Mouse (Mus musculus) layer of hippocampus, adult 18-20 months (tissue): Measurements from ENCODE around the gene Brd3. TPM values are rescaled to one million over a fixed set of nuclear protein-coding genes. Genes with fewer than 3 reads are reported as not detected.
A peak's percentile ranks its signal among the peaks of the same experiment; 100 is the strongest.

Source experiments
- DNase-seq, 2 experiments: peaks; one replicate each; pipeline ENCODE4 v3.0.0; 2022; ENCODE audit warnings: low spot score in 2 of 2
- total RNA-seq, 2 experiments: library from RNA; stranded (reverse); gene quantifications; 2 replicates each; pipeline ENCODE4 v1.2.3; 2021

The Brd3 gene
- total RNA-seq, 2 experiments from 2014 or later: 49.0 to 53.0 TPM

- DNase-seq: peak; percentile 69 to 75
These were observed 80.5 kb downstream of the Brd3 start, which contains the start of gene Vav2 for GRCm38 (mm10) chr2:27426855-27427457. Vav2 (minus strand) TSS chr2:27427033.

GRCm38 (mm10) chr2:27426406-27426854 lies 81.0 kb downstream of the Brd3 start:
- no peak for DNase-seq

- no peak for DNase-seq
These were observed 81.6 kb downstream of the Brd3 start for GRCm38 (mm10) chr2:27425751-27426405.

GRCm38 (mm10) chr2:27425161-27425611 lies 82.3 kb downstream of the Brd3 start:
- no peak for DNase-seq

GRCm38 (mm10) chr2:27423596-27423995 lies 83.9 kb downstream of the Brd3 start:
- DNase-seq: no peak

GRCm38 (mm10) chr2:27421293-27422068 lies 86.0 kb downstream of the Brd3 start:
- peak; percentile 36 to 83 for DNase-seq

- no peak for DNase-seq
These were observed 88.8 kb downstream of the Brd3 start for GRCm38 (mm10) chr2:27418577-27419070.

- DNase-seq: no peak
These were observed 89.8 kb downstream of the Brd3 start for GRCm38 (mm10) chr2:27417648-27418153.

GRCm38 (mm10) chr2:27416425-27416824 lies 91.0 kb downstream of the Brd3 start:
- DNase-seq: no peak

- DNase-seq: no peak
These were observed 92.2 kb downstream of the Brd3 start for GRCm38 (mm10) chr2:27415060-27415783.

- no peak for DNase-seq
These were observed 93.4 kb downstream of the Brd3 start for GRCm38 (mm10) chr2:27413936-27414657.

GRCm38 (mm10) chr2:27413582-27413935 lies 93.9 kb downstream of the Brd3 start:
- DNase-seq: no peak

GRCm38 (mm10) chr2:27412245-27412800 lies 95.1 kb downstream of the Brd3 start:
- no peak for DNase-seq

- DNase-seq: no peak
These were observed 95.7 kb downstream of the Brd3 start for GRCm38 (mm10) chr2:27411688-27412174.

- no peak for DNase-seq
These were observed 96.8 kb downstream of the Brd3 start for GRCm38 (mm10) chr2:27410518-27411140.

- no peak for DNase-seq
These were observed 99.3 kb downstream of the Brd3 start for GRCm38 (mm10) chr2:27408194-27408593.

- no peak for DNase-seq
These were observed 100.5 kb downstream of the Brd3 start for GRCm38 (mm10) chr2:27406928-27407327.

GRCm38 (mm10) chr2:27405094-27405884 lies 102.2 kb downstream of the Brd3 start:
- DNase-seq: no peak
